Mouse (Mus musculus) lung, postnatal 0 days (tissue): Measurements from ENCODE around the gene Cdadc1.

ENCODE experiments used
- CTCF ChIP-seq: IDR thresholded peaks from 2 replicates; pipeline ENCODE4 v1.5.1; 2016; ENCODE audit warnings: antibody characterized with exemption, mild to moderate bottlenecking
- EP300 ChIP-seq: IDR thresholded peaks from 2 replicates; pipeline ENCODE4 v1.6.1; 2016; ENCODE audit warnings: antibody characterized with exemption, mild to moderate bottlenecking, control low read depth

- TF ChIP-seq CTCF (no peak), EP300 (no peak)
These were observed 45.8 kb upstream of the Cdadc1 start for GRCm38 (mm10) chr14:59643582-59643981.
